13 mouse cellular contexts compared by ENCODE assay signal in the genomic region with DNA sequence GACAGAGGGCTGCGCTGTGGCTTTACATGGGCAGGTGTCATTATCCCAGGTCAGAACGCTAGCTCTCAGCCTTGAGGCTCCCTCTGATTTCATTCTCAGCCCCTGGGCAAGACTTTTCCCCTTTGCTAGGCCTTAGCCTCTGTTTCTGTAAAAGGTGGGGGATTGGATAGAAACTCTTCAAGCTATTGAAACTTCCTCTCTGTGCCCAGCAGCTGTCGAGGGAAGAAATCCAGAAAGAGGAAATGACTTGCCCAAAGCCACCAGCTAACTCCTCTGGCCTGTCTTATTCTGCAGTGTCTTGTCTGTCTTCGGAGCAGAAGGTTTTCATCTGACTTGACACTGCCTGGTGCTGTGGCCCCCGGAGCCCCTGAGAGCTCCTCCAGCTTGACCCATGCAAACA. TPM values are rescaled to one million over a fixed set of nuclear protein-coding genes. Genes with fewer than 3 reads are reported as not detected.
A peak's percentile ranks its signal among the peaks of the same experiment; 100 is the strongest.
DNase-seq lines count a peak whose midpoint lies in the region; ATAC-seq and TF ChIP-seq lines count a peak whose summit lies in the region.
"Had no signal": no experiment of that assay in that cellular context is flagged by ENCODE, and none has a peak within 500 bp of the region (broad histone marks: within the 10 kb centered on the region; RNA-seq: fewer than 3 reads in every experiment).

No protein-coding gene starts in this region.

- no peak overlapping the region for H3K27ac ChIP-seq in hindbrain, embryonic 14.5 days
- H3K27ac ChIP-seq in hindbrain, embryonic 11.5 days (ENCODE audit: low read depth, low read length), result no peak overlapping the region
- peak overlapping the region; percentile 59 for H3K27ac ChIP-seq in MEL (ENCODE audit: control insufficient read depth, low read depth, low read length)
- peak overlapping the region; percentile 54; the same call in 1 of the 2 replicates for H3K27ac ChIP-seq in liver, embryonic 16.5 days (ENCODE audit: low read length)
- no peak overlapping the region for H3K27ac ChIP-seq in intestine, embryonic 16.5 days (ENCODE audit: low read length)

- 77% methylated on average over 5 of the region's 5 CpGs for WGBS in hindbrain, embryonic 14.5 days
- 80% methylated on average over 5 of the region's 5 CpGs for WGBS in hindbrain, embryonic 11.5 days
- 31% methylated on average over 5 of the region's 5 CpGs for WGBS in liver, embryonic 16.5 days (ENCODE audit: insufficient replicate concordance)
- WGBS in intestine, embryonic 16.5 days, result 80% methylated on average over 5 of the region's 5 CpGs

- ATAC-seq in hindbrain, embryonic 14.5 days (ENCODE audit: low FRiP score), result no peak
- ATAC-seq in hindbrain, embryonic 11.5 days (ENCODE audit: low FRiP score), result no peak
- ATAC-seq in liver, embryonic 16.5 days (ENCODE audit: low read depth), result no peak
- no peak for ATAC-seq in intestine, embryonic 16.5 days

- no peak for DNase-seq in hindbrain, embryonic 14.5 days (ENCODE audit: low spot score)
- no peak for DNase-seq in hindbrain, embryonic 11.5 days (ENCODE audit: low spot score)
- DNase-seq in 416B (ENCODE audit: low read depth) (peak; percentile 44), MEL (ENCODE audit: low read depth, low spot score) (peak; percentile 81)
- DNase-seq in right cerebral cortex, adult 2 months (ENCODE audit: low spot score in 2 of 2), result no peak
- no peak for DNase-seq in left cerebral cortex, postnatal 4 days
- DNase-seq: adrenal gland, postnatal 36 days; kidney, adult 9 months; right cerebral cortex, postnatal 4 days had no signal

- 0 out of 2 replicates have a peak, but pooled peaks cover 1% of the 10 kb centered on the region for H3K79me2 ChIP-seq in MEL (ENCODE audit: control insufficient read depth, insufficient read depth, low read length, poor library complexity)

- H3K4me2 ChIP-seq in hindbrain, embryonic 14.5 days (replicated peaks), result peak overlapping the region; percentile 97; the same call in 1 of the 2 replicates
- H3K4me2 ChIP-seq in hindbrain, embryonic 11.5 days (replicated peaks; ENCODE audit: low read depth, low read length), result no peak overlapping the region
- peak overlapping the region; percentile 88 for H3K4me2 ChIP-seq in liver, embryonic 16.5 days (ENCODE audit: low read depth, low read length)
- H3K4me2 ChIP-seq in intestine, embryonic 16.5 days (ENCODE audit: low read depth, low read length), result no peak overlapping the region

- TF ChIP-seq CTCF in MEL (IDR thresholded peaks at IDR 0.05 in 2 of 3, conservative IDR thresholded peaks at IDR 0.05 in 1 of 3; ENCODE audit: control insufficient read depth in 1 of 3, insufficient read depth in 1 of 3, low read depth in 2 of 3, low read length in 3 of 3, poor library complexity in 1 of 3, severe bottlenecking in 1 of 3), result no peak

- no peak overlapping the region for H3K4me3 ChIP-seq in hindbrain, embryonic 14.5 days (replicated peaks; ENCODE audit: low read length)
- H3K4me3 ChIP-seq in hindbrain, embryonic 11.5 days (ENCODE audit: low read depth, low read length), result no peak overlapping the region
- no peak overlapping the region; a peak in 1 of 4 replicates for H3K4me3 ChIP-seq in MEL (ENCODE audit: control insufficient read depth in 1 of 2, insufficient read depth in 1 of 2, low read depth in 2 of 2, low read length in 2 of 2)
- H3K4me3 ChIP-seq in liver, embryonic 16.5 days (ENCODE audit: low read depth, low read length), result no peak overlapping the region
- no peak overlapping the region for H3K4me3 ChIP-seq in intestine, embryonic 16.5 days (ENCODE audit: low read length)

- TF ChIP-seq EP300 in MEL (IDR thresholded peaks at IDR 0.05; ENCODE audit: low read depth in 1 of 2, low read length in 2 of 2), result peak in 1 of 2 experiments; percentile 69; a peak in 2 of 4 replicates

- H3K4me1 ChIP-seq in hindbrain, embryonic 14.5 days (replicated peaks; ENCODE audit: control insufficient read depth, insufficient read depth, low read length), result peaks cover 12% of the 10 kb centered on the region
- H3K4me1 ChIP-seq in hindbrain, embryonic 11.5 days (replicated peaks; ENCODE audit: control insufficient read depth, insufficient read depth, low read length), result no peaks in the 10 kb centered on the region
- H3K4me1 ChIP-seq in MEL (ENCODE audit: control insufficient read depth in 1 of 2, insufficient read depth in 2 of 2, low read length in 2 of 2), result peaks cover 14 to 43% of the 10 kb centered on the region in 2 experiments
- peaks cover 24% of the 10 kb centered on the region for H3K4me1 ChIP-seq in liver, embryonic 16.5 days (ENCODE audit: control insufficient read depth, low read depth, low read length)
- H3K4me1 ChIP-seq in intestine, embryonic 16.5 days (ENCODE audit: control insufficient read depth, insufficient read depth, low read length), result peaks cover 8% of the 10 kb centered on the region

- no peak overlapping the region for H3K9ac ChIP-seq in hindbrain, embryonic 14.5 days
- H3K9ac ChIP-seq in hindbrain, embryonic 11.5 days (ENCODE audit: low read depth, low read length), result no peak overlapping the region
- peak overlapping the region; percentile 55 for H3K9ac ChIP-seq in MEL (ENCODE audit: control insufficient read depth, low read depth, low read length, poor library complexity, severe bottlenecking)
- no peak overlapping the region for H3K9ac ChIP-seq in liver, embryonic 16.5 days (ENCODE audit: low read depth, low read length)
- H3K9ac ChIP-seq in intestine, embryonic 16.5 days (ENCODE audit: low read depth, low read length), result no peak overlapping the region

- intact Hi-C loops in left cerebral cortex, postnatal 4 days (cut with DNase I), result no loop called here

- no peaks in the 10 kb centered on the region for H3K36me3 ChIP-seq in hindbrain, embryonic 14.5 days (replicated peaks; ENCODE audit: control insufficient read depth, insufficient read depth)
- no peaks in the 10 kb centered on the region for H3K36me3 ChIP-seq in hindbrain, embryonic 11.5 days (ENCODE audit: control insufficient read depth, insufficient read depth, low read length)
- peaks cover 0 to 26% of the 10 kb centered on the region in 2 experiments; a peak in 2 of 4 replicates for H3K36me3 ChIP-seq in MEL (ENCODE audit: control insufficient read depth in 1 of 2, insufficient read depth in 2 of 2, low read length in 2 of 2)
- H3K36me3 ChIP-seq in liver, embryonic 16.5 days (ENCODE audit: control insufficient read depth, insufficient read depth), result no peaks in the 10 kb centered on the region
- no peaks in the 10 kb centered on the region for H3K36me3 ChIP-seq in intestine, embryonic 16.5 days (ENCODE audit: control insufficient read depth, insufficient read depth, low read length)

- no peaks in the 10 kb centered on the region for H3K9me3 ChIP-seq in hindbrain, embryonic 14.5 days (ENCODE audit: control insufficient read depth, low read length)
- H3K9me3 ChIP-seq in hindbrain, embryonic 11.5 days (ENCODE audit: control insufficient read depth, low read length), result no peaks in the 10 kb centered on the region
- H3K9me3 ChIP-seq in MEL (replicated peaks; ENCODE audit: insufficient read depth, low read length), result no peaks in the 10 kb centered on the region
- no peaks in the 10 kb centered on the region for H3K9me3 ChIP-seq in liver, embryonic 16.5 days (replicated peaks; ENCODE audit: control insufficient read depth, low read length)
- H3K9me3 ChIP-seq in intestine, embryonic 16.5 days (ENCODE audit: control insufficient read depth, low read length), result no peaks in the 10 kb centered on the region

- no peak for TF ChIP-seq POLR2A in MEL (IDR thresholded peaks at IDR 0.05; ENCODE audit: control insufficient read depth in 1 of 2, insufficient read depth in 1 of 2, low read depth in 1 of 2, low read length in 2 of 2, poor library complexity in 1 of 2)

- no peak for TF ChIP-seq RAD21 in MEL (IDR thresholded peaks at IDR 0.05; ENCODE audit: low read depth, low read length)

- H3K27me3 ChIP-seq in hindbrain, embryonic 14.5 days (ENCODE audit: control insufficient read depth, insufficient read depth, low read length), result peaks cover 3% of the 10 kb centered on the region; the same call in 1 of the 2 replicates
- no peaks in the 10 kb centered on the region for H3K27me3 ChIP-seq in hindbrain, embryonic 11.5 days (ENCODE audit: control insufficient read depth, insufficient read depth, low read length)
- no peaks in the 10 kb centered on the region for H3K27me3 ChIP-seq in MEL (ENCODE audit: control insufficient read depth in 1 of 2, insufficient read depth in 2 of 2, low read length in 2 of 2)
- H3K27me3 ChIP-seq in liver, embryonic 16.5 days (ENCODE audit: control insufficient read depth, insufficient read depth, low read depth, low read length), result peaks cover 10% of the 10 kb centered on the region
- no peaks in the 10 kb centered on the region for H3K27me3 ChIP-seq in intestine, embryonic 16.5 days (replicated peaks; ENCODE audit: control insufficient read depth, insufficient read depth, low read length)

RNA-seq across cellular contexts. Expression of a gene that starts 1.0 kb away (rescaled TPM):
- 4.1 and 6.2 TPM in 2 replicates for polyA plus RNA-seq in hindbrain, embryonic 14.5 days (2014; fragmentation: Nextera tagmentation; extraction: Ambion mirVana)
- 3.3 and 5.3 TPM in 2 replicates for polyA plus RNA-seq in hindbrain, embryonic 11.5 days (2014; fragmentation: Nextera tagmentation; extraction: Ambion mirVana)
- total RNA-seq in MEL (2012; rRNA removed), result 0.36 and 0.92 TPM in 2 replicates
- polyA plus RNA-seq in MEL (2012; ENCODE audit: insufficient read depth in 1 of 2, insufficient read length in 2 of 2, low read depth in 1 of 2, low replicate concordance in 2 of 2, missing spikeins in 1 of 2), result 1 to 10 TPM in 1 of 2 experiments, not detected in 1; 5.4 TPM
- polyA plus RNA-seq in liver, embryonic 16.5 days (2015; fragmentation: Nextera tagmentation; extraction: Ambion mirVana), result 2.8 and 3.3 TPM in 2 replicates
- total RNA-seq in left cerebral cortex, postnatal 4 days (2021), result not detected
- polyA plus RNA-seq in intestine, embryonic 16.5 days (2015; fragmentation: Nextera tagmentation; extraction: Ambion mirVana), result 0.50 and 1.1 TPM in 2 replicates
- total RNA-seq: ES-E14; heart, adult 18-20 months had no signal

RNA-seq across cellular contexts. Expression of a gene that starts 1.4 kb away (rescaled TPM):
- polyA plus RNA-seq in hindbrain, embryonic 14.5 days (2014; fragmentation: Nextera tagmentation; extraction: Ambion mirVana), result 2.2 and 2.7 TPM in 2 replicates
- 1.3 and 1.5 TPM in 2 replicates for polyA plus RNA-seq in hindbrain, embryonic 11.5 days (2014; fragmentation: Nextera tagmentation; extraction: Ambion mirVana)
- total RNA-seq in MEL (2012; rRNA removed), result 0.49 and 1.5 TPM in 2 replicates
- 1 to 10 TPM in 1 of 2 experiments, not detected in 1; 2.6 TPM for polyA plus RNA-seq in MEL (2012; ENCODE audit: insufficient read depth in 1 of 2, insufficient read length in 2 of 2, low read depth in 1 of 2, low replicate concordance in 2 of 2, missing spikeins in 1 of 2)
- 0.39 and 0.52 TPM in 2 replicates for polyA plus RNA-seq in liver, embryonic 16.5 days (2015; fragmentation: Nextera tagmentation; extraction: Ambion mirVana)
- total RNA-seq in left cerebral cortex, postnatal 4 days (2021), result 1 to 10 TPM; 1.7 to 1.8 TPM
- polyA plus RNA-seq in intestine, embryonic 16.5 days (2015; fragmentation: Nextera tagmentation; extraction: Ambion mirVana), result 0.22 and 0.35 TPM in 2 replicates
- total RNA-seq: heart, adult 18-20 months had no signal

RNA-seq across cellular contexts. Expression of a gene that starts 57.5 kb away (rescaled TPM):
- 29.2 and 29.4 TPM in 2 replicates for polyA plus RNA-seq in hindbrain, embryonic 14.5 days (2014; fragmentation: Nextera tagmentation; extraction: Ambion mirVana)
- 22.4 and 25.1 TPM in 2 replicates for polyA plus RNA-seq in hindbrain, embryonic 11.5 days (2014; fragmentation: Nextera tagmentation; extraction: Ambion mirVana)
- total RNA-seq in MEL (2012; rRNA removed), result 7.5 and 8.0 TPM in 2 replicates
- polyA plus RNA-seq in MEL (2012; ENCODE audit: insufficient read depth in 1 of 2, insufficient read length in 2 of 2, low read depth in 1 of 2, low replicate concordance in 2 of 2, missing spikeins in 1 of 2), result 10 to 100 TPM in 1 of 2 experiments, not detected in 1; 16.4 TPM
- 9.6 and 9.8 TPM in 2 replicates for polyA plus RNA-seq in liver, embryonic 16.5 days (2015; fragmentation: Nextera tagmentation; extraction: Ambion mirVana)
- total RNA-seq in left cerebral cortex, postnatal 4 days (2021), result 10 to 100 TPM; 56.9 to 58.6 TPM
- polyA plus RNA-seq in intestine, embryonic 16.5 days (2015; fragmentation: Nextera tagmentation; extraction: Ambion mirVana), result 12.6 and 13.8 TPM in 2 replicates

Comparison
In these comparisons a context has a peak if more than half of its experiments do, and no peak if none do; other contexts are left out.
1. H3K4me2 ChIP-seq: peak in hindbrain, embryonic 14.5 days (single experiment) and liver, embryonic 16.5 days (single experiment); none in hindbrain, embryonic 11.5 days (single experiment) and intestine, embryonic 16.5 days (single experiment).
2. DNase-seq: peak in 416B (single experiment) and MEL (single experiment); none in hindbrain, embryonic 14.5 days (single experiment), hindbrain, embryonic 11.5 days (single experiment), right cerebral cortex, adult 2 months (0 of 2) and left cerebral cortex, postnatal 4 days (single experiment).
3. H3K27ac ChIP-seq: peak in MEL (single experiment) and liver, embryonic 16.5 days (single experiment); none in hindbrain, embryonic 14.5 days (single experiment), hindbrain, embryonic 11.5 days (single experiment) and intestine, embryonic 16.5 days (single experiment).